Mouse (Mus musculus): Measurements from ENCODE around the gene Sgms1. TPM values are rescaled to one million over a fixed set of nuclear protein-coding genes. Genes with fewer than 3 reads are reported as not detected.

The Sgms1 gene
- polyA plus RNA-seq (2015; fragmentation: Illumina TruSeq; extraction: RNeasy Lipid Tissue Mini Kit (QIAGEN cat#74804); ENCODE audit: low read depth, low replicate concordance) = 36.9 TPM

DNA sequence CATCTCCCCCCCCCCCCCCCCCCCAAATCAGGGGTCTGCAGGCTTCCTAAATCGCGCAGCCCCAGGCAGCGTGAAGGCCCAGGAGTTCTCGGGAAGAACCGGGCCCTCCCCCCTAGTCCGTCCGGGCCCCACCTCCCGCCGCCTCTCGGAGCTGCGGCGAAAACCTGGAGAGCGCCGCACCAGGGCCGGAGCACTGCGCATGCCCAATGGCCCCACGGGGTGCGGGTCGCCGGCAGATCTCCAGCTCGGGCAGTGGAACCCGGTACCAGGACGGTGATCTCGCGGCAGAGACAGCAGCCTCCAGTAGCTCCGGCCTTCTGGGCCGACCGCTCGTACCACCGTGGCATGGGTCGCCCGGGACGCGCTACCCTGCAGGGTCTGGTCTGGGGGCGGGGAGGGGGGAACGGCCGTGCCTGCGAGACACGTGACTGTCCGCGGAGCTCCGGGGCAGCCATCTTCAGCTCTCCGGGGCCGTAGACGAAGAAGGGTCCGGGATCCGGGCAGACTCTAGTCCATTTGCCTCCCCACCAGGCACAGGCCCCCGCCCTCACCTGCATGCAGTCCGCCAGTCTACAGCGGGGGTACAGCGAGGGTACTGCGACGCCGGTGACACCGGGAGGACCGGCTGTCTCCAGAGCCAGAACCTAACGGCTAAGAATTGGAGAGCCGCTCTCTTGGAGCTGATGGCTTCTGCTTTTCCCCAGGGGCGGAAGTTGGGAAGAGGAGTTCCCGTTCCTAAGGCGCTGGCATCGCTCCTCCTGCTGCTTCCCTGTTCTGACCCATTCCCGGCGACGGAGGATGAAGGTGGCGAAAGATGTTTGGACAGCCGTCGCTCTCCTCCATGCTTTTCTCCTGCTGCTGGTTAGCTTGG lies at the start of gene Sgms1:
Gene Sgms1, minus strand, starts transcription at position 714 of the 871 bp plus-strand sequence.

DNA sequence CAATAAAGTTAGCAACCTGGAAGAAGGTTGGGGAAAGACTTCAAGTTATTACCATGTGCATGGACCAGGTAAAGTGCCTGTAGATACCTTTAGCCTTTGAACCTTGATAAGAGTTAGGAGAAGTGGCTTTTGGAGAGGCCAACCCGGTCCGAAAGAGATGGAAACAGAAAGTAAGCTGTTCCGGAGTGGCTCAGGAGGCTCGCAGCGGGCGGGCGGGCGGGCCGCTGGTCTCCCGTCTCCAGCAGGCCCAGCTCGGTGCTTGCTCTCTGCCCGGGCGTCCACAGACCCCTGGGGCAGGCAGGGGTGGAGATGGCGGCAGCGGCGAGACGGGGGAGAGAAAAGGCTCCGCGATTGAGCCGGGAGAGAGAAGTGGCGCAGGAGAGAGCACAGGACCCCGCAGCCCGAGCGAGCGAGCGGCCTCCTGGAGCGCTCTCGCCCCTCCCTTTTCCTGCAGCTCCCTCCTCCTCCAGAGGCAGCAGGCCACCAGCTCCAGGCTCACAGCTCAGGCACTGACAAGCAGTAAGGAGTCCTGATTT lies 281.7 kb downstream of the Sgms1 start, which contains the start of gene Asah2:
Gene Asah2, minus strand, starts transcription at position 441 of the 536 bp plus-strand sequence.

Other genes starting within 250 kb of the Sgms1 start
- 52.5 TPM for gene Rpl9-ps6, start 76.9 kb upstream of the Sgms1 start, polyA plus RNA-seq (2015; fragmentation: Illumina TruSeq; extraction: RNeasy Lipid Tissue Mini Kit (QIAGEN cat#74804); ENCODE audit: low read depth, low replicate concordance)
- gene Minpp1, start 96.1 kb upstream of the Sgms1 start, polyA plus RNA-seq (2015; fragmentation: Illumina TruSeq; extraction: RNeasy Lipid Tissue Mini Kit (QIAGEN cat#74804); ENCODE audit: low read depth, low replicate concordance) = 49.2 TPM
- gene Papss2, start 206.1 kb upstream of the Sgms1 start, polyA plus RNA-seq (2015; fragmentation: Illumina TruSeq; extraction: RNeasy Lipid Tissue Mini Kit (QIAGEN cat#74804); ENCODE audit: low read depth, low replicate concordance) = 10.4 TPM